Mouse (Mus musculus): ENCODE data around the gene Gpn2. TPM values are rescaled to one million over a fixed set of nuclear protein-coding genes. Genes with fewer than 3 reads are reported as not detected.
A peak's percentile ranks its signal among the peaks of the same experiment; 100 is the strongest.

Gpn2 gene
- polyA plus RNA-seq, 1 experiment from 2014 or later = 17.1 TPM

DNA sequence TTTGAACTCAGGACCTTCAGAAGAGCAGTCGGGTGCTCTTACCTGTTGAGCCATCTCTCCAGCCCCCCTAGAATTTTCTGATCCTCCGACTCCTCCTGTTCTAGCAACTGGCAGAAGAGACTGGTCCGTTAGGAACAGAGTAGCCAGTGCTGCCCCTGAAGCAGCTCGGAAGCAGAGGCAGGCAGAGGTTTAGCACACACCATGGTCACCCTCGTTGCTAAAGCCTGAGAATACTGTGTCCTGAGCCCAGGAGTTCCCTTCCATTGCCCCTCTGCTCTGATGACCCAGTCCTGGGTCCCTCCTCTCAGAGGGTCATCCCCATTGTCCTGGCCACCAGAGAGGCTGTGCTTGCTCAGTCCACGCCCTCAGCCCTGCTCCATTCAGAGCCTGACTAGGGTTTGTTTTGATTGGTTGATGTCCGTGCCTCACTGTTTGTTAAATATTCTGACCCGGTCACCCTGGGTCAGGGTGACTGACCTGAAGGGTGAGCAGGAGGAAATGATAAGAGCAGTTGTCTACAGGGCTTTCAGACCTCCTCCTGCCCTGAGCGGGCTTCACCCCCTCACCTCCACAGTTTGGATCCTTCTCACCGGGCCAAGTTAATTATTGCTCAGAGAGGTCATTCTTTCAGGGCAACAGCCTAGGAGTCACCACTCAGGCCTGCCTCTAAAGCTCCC lies 27.0 kb upstream of the Gpn2 start:
- Histone ChIP-seq H3K4me1 (replicated peaks; ENCODE audit: control insufficient read depth, insufficient read depth, low read length) (no peaks in the 10 kb centered on the region), H3K9me3 (ENCODE audit: control insufficient read depth, low read length) (no peaks in the 10 kb centered on the region), H3K4me3 (ENCODE audit: low read length) (no peak overlapping the region), H3K27me3 (ENCODE audit: control insufficient read depth, insufficient read depth, low read depth, low read length) (no peaks in the 10 kb centered on the region; the same call in 1 of the 2 replicates), H3K9ac (ENCODE audit: low read length) (no peak overlapping the region), H3K36me3 (ENCODE audit: control insufficient read depth, insufficient read depth, low read length) (no peaks in the 10 kb centered on the region), H3K4me2 (ENCODE audit: low read depth, low read length) (no peak overlapping the region), H3K27ac (ENCODE audit: low read length) (no peak overlapping the region)
- 20% methylated on average over 10 of the region's 10 CpGs for WGBS
- ATAC-seq (ENCODE audit: low read depth) = no peak

DNA sequence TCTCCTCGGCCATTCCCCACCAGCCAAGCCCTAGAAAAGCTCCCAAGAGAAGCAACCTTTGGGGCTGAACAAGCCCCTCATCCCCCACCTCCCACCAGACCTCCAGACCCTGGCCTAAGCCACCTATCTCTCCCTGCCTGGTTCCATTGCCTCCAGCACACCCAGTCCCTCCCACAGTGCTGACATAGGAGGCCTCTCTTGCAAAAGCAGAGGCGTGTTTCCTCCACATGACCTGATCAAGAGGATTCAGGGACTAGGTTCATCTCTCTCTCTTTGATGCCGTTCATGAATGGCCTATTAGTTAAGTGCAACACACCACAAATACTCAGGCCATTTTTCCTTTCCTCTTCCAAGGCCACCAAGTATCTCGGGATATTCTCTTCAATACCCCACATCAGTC lies 24.3 kb upstream of the Gpn2 start:
- WGBS = 67% methylated on average over 4 of the region's 4 CpGs
- Histone ChIP-seq H3K4me1 (replicated peaks; ENCODE audit: control insufficient read depth, insufficient read depth, low read length) (no peaks in the 10 kb centered on the region), H3K9me3 (ENCODE audit: control insufficient read depth, low read length) (0 out of 2 replicates have a peak, but pooled peaks cover 2% of the 10 kb centered on the region), H3K4me2 (ENCODE audit: low read depth, low read length) (no peak overlapping the region), H3K27me3 (ENCODE audit: control insufficient read depth, insufficient read depth, low read depth, low read length) (no peaks in the 10 kb centered on the region; the same call in 1 of the 2 replicates), H3K9ac (ENCODE audit: low read length) (no peak overlapping the region), H3K4me3 (ENCODE audit: low read length) (no peak overlapping the region), H3K36me3 (ENCODE audit: control insufficient read depth, insufficient read depth, low read length) (no peaks in the 10 kb centered on the region), H3K27ac (ENCODE audit: low read length) (no peak overlapping the region)
- ATAC-seq (ENCODE audit: low read depth) = no peak

DNA sequence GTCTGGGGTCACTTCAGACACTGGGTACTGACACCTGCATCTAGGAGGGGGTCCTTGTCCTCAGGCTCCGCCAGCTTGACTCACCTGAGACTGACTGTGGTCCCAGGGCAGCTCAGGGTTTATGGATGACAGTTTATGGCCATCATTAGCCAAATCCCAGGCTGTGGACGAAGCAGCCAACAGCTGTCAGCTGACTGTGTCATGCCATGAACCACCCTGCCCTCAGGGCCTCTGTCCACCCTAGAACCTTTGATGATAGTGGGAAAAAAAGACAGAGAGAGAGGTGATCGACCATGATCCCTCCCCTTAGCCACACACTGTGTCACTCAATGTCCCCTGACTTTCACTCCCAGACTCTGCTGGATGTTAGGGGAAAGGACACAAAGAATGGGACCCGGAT lies 22.5 kb upstream of the Gpn2 start:
- Histone ChIP-seq H3K4me2 (ENCODE audit: low read depth, low read length) (no peak overlapping the region), H3K4me1 (replicated peaks; ENCODE audit: control insufficient read depth, insufficient read depth, low read length) (no peaks in the 10 kb centered on the region), H3K9me3 (ENCODE audit: control insufficient read depth, low read length) (0 out of 2 replicates have a peak, but pooled peaks cover 2% of the 10 kb centered on the region), H3K36me3 (ENCODE audit: control insufficient read depth, insufficient read depth, low read length) (no peaks in the 10 kb centered on the region), H3K4me3 (ENCODE audit: low read length) (no peak overlapping the region), H3K27me3 (ENCODE audit: control insufficient read depth, insufficient read depth, low read depth, low read length) (no peaks in the 10 kb centered on the region; the same call in 1 of the 2 replicates), H3K27ac (ENCODE audit: low read length) (no peak overlapping the region), H3K9ac (ENCODE audit: low read length) (no peak overlapping the region)
- ATAC-seq (ENCODE audit: low read depth) = no peak
- 56% methylated on average over 4 of the region's 4 CpGs for WGBS

DNA sequence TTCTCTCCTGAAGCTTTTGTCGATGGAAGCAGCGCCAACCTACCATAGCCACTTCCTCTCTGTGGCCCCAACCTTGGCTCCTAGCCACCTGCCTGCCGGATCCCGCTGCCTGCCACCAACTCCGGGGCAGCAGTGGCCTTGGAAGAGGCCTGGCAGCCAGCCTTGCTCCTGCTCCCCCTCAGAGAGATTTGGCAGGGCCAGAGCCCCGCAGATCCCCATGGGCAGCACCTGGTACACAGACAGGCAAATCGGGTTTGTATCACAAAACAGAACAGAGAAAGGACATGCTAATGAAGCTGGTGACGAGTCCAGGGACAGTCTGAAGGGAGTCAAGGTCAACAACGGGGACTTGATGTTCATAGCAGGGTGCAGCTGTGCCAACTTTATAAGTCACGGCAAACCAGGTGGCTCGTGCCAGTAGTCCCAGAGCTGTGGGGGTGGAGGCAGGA lies 21.0 kb upstream of the Gpn2 start:
- Histone ChIP-seq H3K9me3 (ENCODE audit: control insufficient read depth, low read length) (0 out of 2 replicates have a peak, but pooled peaks cover 2% of the 10 kb centered on the region), H3K27me3 (ENCODE audit: control insufficient read depth, insufficient read depth, low read depth, low read length) (no peaks in the 10 kb centered on the region), H3K27ac (ENCODE audit: low read length) (no peak overlapping the region), H3K9ac (ENCODE audit: low read length) (no peak overlapping the region), H3K4me3 (ENCODE audit: low read length) (no peak overlapping the region), H3K4me1 (replicated peaks; ENCODE audit: control insufficient read depth, insufficient read depth, low read length) (no peaks in the 10 kb centered on the region), H3K36me3 (ENCODE audit: control insufficient read depth, insufficient read depth, low read length) (no peaks in the 10 kb centered on the region), H3K4me2 (ENCODE audit: low read depth, low read length) (no peak overlapping the region)
- 57% methylated on average over 11 of the region's 11 CpGs for WGBS
- ATAC-seq (ENCODE audit: low read depth) = no peak

DNA sequence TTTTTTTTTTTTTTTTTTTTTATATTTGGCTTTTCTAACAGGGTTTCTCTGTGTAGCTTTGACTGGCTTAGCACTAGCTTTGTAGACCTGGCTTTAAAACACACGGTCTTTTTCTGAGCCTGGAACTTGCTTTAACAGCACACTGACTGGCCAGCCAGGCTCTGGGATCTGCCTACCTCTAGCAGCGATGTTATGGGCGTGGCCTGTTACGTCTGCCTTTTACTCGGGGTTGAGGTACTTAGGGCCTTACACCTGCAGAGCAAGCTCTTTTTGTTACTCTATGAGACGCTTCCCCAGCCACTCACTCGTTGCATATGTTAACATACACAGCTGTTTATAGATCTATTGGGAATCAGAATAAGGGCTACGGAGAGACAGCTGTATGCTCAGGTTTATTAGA lies 16.9 kb upstream of the Gpn2 start:
- H3K4me2 ChIP-seq (ENCODE audit: low read depth, low read length) = no peak overlapping the region
- 0 out of 2 replicates have a peak, but pooled peaks cover 2% of the 10 kb centered on the region for H3K9me3 ChIP-seq (ENCODE audit: control insufficient read depth, low read length)
- 20% methylated on average over 8 of the region's 8 CpGs for WGBS
- H3K4me1 ChIP-seq (replicated peaks; ENCODE audit: control insufficient read depth, insufficient read depth, low read length) = no peaks in the 10 kb centered on the region
- no peaks in the 10 kb centered on the region for H3K27me3 ChIP-seq (ENCODE audit: control insufficient read depth, insufficient read depth, low read depth, low read length)
- no peak overlapping the region for H3K27ac ChIP-seq (ENCODE audit: low read length)
- H3K4me3 ChIP-seq (ENCODE audit: low read length) = no peak overlapping the region
- no peaks in the 10 kb centered on the region for H3K36me3 ChIP-seq (ENCODE audit: control insufficient read depth, insufficient read depth, low read length)
- H3K9ac ChIP-seq (ENCODE audit: low read length) = no peak overlapping the region
- no peak for ATAC-seq (ENCODE audit: low read depth)

DNA sequence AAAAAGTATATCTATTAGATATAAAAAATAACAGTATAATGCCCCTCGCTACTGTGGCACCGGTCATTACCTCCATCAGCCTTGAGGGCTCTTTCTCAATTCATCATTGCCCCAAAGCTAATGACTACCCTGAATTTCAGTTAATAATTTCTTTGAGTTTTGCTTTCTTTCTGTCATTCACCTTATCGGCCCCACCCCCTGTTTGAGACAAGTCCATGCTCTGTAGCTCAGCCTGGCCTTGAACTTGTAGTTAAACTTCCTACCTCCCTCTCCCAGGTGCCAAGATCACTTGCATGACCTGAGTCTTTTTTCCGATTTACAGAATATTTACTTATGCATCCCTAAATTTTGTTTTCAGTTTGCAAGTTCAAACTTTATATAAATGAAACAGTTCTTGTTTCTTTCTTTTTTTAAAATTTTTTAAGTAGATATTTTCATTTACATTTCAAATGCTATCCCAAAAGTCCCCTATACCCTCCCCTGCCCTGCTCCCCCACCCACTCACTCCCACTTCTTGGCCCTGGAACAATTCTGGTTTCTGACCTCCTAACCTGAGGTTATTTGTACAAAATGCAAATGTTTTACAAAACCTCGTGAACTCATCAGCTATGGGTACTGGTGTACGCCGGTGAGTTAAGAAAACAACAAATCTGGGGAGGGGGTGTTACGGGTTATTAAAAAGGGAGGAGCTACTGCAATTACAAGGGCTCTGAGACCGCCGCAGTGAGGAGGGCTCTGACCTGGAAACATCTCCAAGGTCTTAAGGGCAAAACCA lies 14.7 kb upstream of the Gpn2 start:
- no peak overlapping the region for H3K27ac ChIP-seq (ENCODE audit: low read length)
- H3K27me3 ChIP-seq (ENCODE audit: control insufficient read depth, insufficient read depth, low read depth, low read length) = no peaks in the 10 kb centered on the region
- no peaks in the 10 kb centered on the region for H3K36me3 ChIP-seq (ENCODE audit: control insufficient read depth, insufficient read depth, low read length)
- H3K9me3 ChIP-seq (ENCODE audit: control insufficient read depth, low read length) = 0 out of 2 replicates have a peak, but pooled peaks cover under 1% of the 10 kb centered on the region
- ATAC-seq (ENCODE audit: low read depth) = no peak
- whole genome bisulfite sequencing = 78% methylated on average over 10 of the region's 10 CpGs
- H3K9ac ChIP-seq (ENCODE audit: low read length) = no peak overlapping the region
- H3K4me2 ChIP-seq (ENCODE audit: low read depth, low read length) = no peak overlapping the region; the same call in 1 of the 2 replicates
- H3K4me1 ChIP-seq (replicated peaks; ENCODE audit: control insufficient read depth, insufficient read depth, low read length) = no peaks in the 10 kb centered on the region
- H3K4me3 ChIP-seq (ENCODE audit: low read length) = no peak overlapping the region

DNA sequence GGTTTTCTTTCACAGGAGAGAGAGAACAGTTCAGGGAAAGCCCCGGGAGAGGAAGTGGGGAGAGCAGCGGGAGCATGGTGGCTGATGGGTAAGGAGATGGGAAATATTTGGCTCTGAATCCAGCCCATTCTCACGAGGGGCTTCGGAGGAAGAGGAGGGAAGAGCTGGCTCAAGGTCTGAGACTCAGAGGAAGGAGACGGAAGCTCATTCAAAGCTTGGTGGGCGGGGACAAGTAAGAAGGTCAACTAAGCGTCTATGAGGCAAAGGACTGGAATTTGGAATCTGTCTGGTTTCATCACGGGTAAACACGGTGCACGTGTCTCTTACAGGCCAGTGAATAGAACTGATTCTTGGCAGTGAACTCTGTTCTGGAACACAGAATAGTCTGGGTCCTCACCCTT lies 14.1 kb upstream of the Gpn2 start:
- H3K27ac ChIP-seq (ENCODE audit: low read length) = no peak overlapping the region

DNA sequence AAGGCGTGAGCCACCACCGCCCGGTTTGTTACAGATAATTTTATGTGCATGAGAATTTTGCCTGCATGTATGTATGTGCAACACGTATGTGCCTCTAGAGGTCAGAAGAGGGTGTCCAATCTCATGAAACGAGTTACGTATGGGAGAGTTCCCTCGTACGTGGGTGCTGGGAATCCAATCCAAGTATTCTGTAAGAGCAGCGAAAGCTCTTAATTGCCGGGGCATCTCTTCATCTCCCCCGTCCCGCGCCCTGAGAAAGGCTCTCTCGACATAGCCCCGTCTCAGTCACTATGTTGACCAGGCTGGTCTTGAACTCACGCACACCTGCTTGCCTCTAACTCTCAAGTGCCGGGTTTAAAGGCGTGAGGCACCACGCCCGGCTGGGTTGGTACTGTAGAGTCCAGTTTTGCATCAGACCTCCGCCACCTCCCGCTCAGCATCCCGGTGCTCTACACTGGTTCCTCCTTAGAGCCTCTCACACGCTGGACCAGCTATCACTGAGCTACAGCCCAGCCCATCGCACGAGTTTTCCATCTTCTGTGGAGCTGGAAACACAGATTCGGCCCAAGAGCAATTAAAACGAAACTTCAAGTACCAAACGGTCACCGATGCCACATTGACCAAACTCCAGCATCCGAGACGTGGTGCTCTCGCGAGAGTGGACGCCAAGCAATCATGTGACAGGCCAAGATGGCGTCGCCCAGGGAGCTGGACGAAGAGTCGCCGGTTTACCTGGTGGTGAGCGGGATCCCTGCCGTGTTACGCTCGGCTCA lies 9.9 kb upstream of the Gpn2 start, which contains the start of gene Gpatch3:
TSS of gene Gpatch3 (plus strand) at position 676 of the 773 bp plus-strand sequence.
- Histone ChIP-seq H3K27me3 (ENCODE audit: control insufficient read depth, insufficient read depth, low read depth, low read length) (no peaks in the 10 kb centered on the region), H3K36me3 (ENCODE audit: control insufficient read depth, insufficient read depth, low read length) (peaks cover 11% of the 10 kb centered on the region), H3K4me1 (replicated peaks; ENCODE audit: control insufficient read depth, insufficient read depth, low read length) (peaks cover 5% of the 10 kb centered on the region), H3K9ac (ENCODE audit: low read length) (peak within 1 kb of the TSS; percentile 79), H3K4me3 (ENCODE audit: low read length) (peak within 1 kb of the TSS; percentile 71), H3K27ac (ENCODE audit: low read length) (peak within 1 kb of the TSS; percentile 56), H3K9me3 (ENCODE audit: control insufficient read depth, low read length) (no peaks in the 10 kb centered on the region), H3K4me2 (ENCODE audit: low read depth, low read length) (peak within 1 kb of the TSS; percentile 96)
- ATAC-seq (ENCODE audit: low read depth) = peak; percentile 94
- WGBS = 6% methylated on average over 44 of the region's 44 CpGs

More for the DNA sequence above, 14.1 kb upstream of the Gpn2 start:
- no peak for ATAC-seq (ENCODE audit: low read depth)
- H3K9ac ChIP-seq (ENCODE audit: low read length) = no peak overlapping the region
- no peaks in the 10 kb centered on the region for H3K27me3 ChIP-seq (ENCODE audit: control insufficient read depth, insufficient read depth, low read depth, low read length)
- H3K4me1 ChIP-seq (replicated peaks; ENCODE audit: control insufficient read depth, insufficient read depth, low read length) = no peaks in the 10 kb centered on the region; the same call in 1 of the 2 replicates
- 46% methylated on average over 10 of the region's 10 CpGs for WGBS
- no peak overlapping the region; the same call in 1 of the 2 replicates for H3K4me2 ChIP-seq (ENCODE audit: low read depth, low read length)
- H3K36me3 ChIP-seq (ENCODE audit: control insufficient read depth, insufficient read depth, low read length) = no peaks in the 10 kb centered on the region
- H3K9me3 ChIP-seq (ENCODE audit: control insufficient read depth, low read length) = no peaks in the 10 kb centered on the region
- no peak overlapping the region for H3K4me3 ChIP-seq (ENCODE audit: low read length)
